Mouse (Mus musculus) small intestine, adult 2 months (tissue): ENCODE data around the gene Traf1.

ENCODE experiments used
- CTCF ChIP-seq: fragments of 200-500 bp; IDR thresholded peaks from 2 replicates; pipeline ENCODE4 v1.5.1; 2012; ENCODE audit warnings: low read depth, mild to moderate bottlenecking, control low read depth, inconsistent platforms, low read length, moderate library complexity, mixed read lengths; ENCODE audit not compliant: insufficient replicate concordance, insufficient read length; ENCODE audit errors: extremely low read depth
- POLR2A ChIP-seq: fragments of 200-500 bp; IDR thresholded peaks from 2 replicates; pipeline ENCODE4 v1.6.1; 2012; ENCODE audit warnings: low read depth, mild to moderate bottlenecking, control low read depth, inconsistent platforms, low read length, moderate library complexity

- TF ChIP-seq CTCF (no peak), POLR2A (no peak)
Observed at GRCm38 (mm10) chr2:34914823-34915082, 46.8 kb downstream of the Traf1 start.
